Mouse (Mus musculus): ENCODE data around the gene Lpxn. TPM values are rescaled to one million over a fixed set of nuclear protein-coding genes. Genes with fewer than 3 reads are reported as not detected.

The Lpxn gene
- polyA plus RNA-seq, 1 experiment from 2014 or later: 5.3 TPM

- Histone ChIP-seq H3K36me3 (no peaks in the 10 kb centered on the region), H3K27ac (replicated peaks) (no peak overlapping the region), H3K27me3 (no peaks in the 10 kb centered on the region), H3K9ac (no peak overlapping the region), H3K4me3 (replicated peaks) (no peak overlapping the region), H3K9me3 (replicated peaks) (no peaks in the 10 kb centered on the region), H3K4me2 (replicated peaks) (no peak overlapping the region), H3K4me1 (no peaks in the 10 kb centered on the region)
- ATAC-seq (ENCODE audit: insufficient number of reproducible peaks, low FRiP score, low TSS enrichment, low read depth): no peak
- WGBS: 62% methylated on average over 2 of the region's 2 CpGs
Measured at GRCm38 (mm10) chr19:12806214-12806613, 10.2 kb downstream of the Lpxn start.

- Histone ChIP-seq H3K4me2 (replicated peaks) (no peak overlapping the region), H3K27ac (replicated peaks) (no peak overlapping the region), H3K4me3 (replicated peaks) (no peak overlapping the region), H3K9me3 (replicated peaks) (no peaks in the 10 kb centered on the region), H3K4me1 (no peaks in the 10 kb centered on the region), H3K9ac (no peak overlapping the region), H3K36me3 (no peaks in the 10 kb centered on the region), H3K27me3 (no peaks in the 10 kb centered on the region)
- WGBS: 29% methylated on average over 1 of the region's 1 CpGs
- ATAC-seq (ENCODE audit: insufficient number of reproducible peaks, low FRiP score, low TSS enrichment, low read depth): no peak
Measured at GRCm38 (mm10) chr19:12812644-12813364, 16.8 kb downstream of the Lpxn start.

DNA sequence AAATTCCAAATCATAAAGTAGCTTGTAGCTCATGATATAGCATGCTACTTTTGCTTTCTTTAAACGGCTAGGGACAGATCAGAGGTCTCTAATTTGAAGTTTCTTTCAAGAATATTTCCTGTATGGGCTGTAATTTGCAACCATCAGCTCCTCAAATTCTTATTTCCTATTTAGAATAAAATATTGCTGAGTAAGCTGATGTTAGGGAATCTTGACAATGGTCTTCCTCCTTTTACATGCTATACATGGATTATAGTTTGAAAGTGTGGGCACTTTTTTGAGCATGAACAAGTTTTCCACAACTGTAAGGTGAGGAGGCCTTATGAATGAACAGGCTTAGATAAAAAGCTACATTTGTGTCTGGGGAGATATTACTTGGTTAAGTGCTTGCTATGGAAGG, 17.9 kb downstream of the Lpxn start:
- Histone ChIP-seq H3K4me1 (no peaks in the 10 kb centered on the region), H3K27me3 (no peaks in the 10 kb centered on the region), H3K36me3 (no peaks in the 10 kb centered on the region), H3K27ac (replicated peaks) (no peak overlapping the region), H3K9me3 (replicated peaks) (no peaks in the 10 kb centered on the region), H3K4me3 (replicated peaks) (no peak overlapping the region), H3K4me2 (replicated peaks) (no peak overlapping the region), H3K9ac (no peak overlapping the region)
- 74% methylated on average over 1 of the region's 1 CpGs for WGBS
- no peak for ATAC-seq (ENCODE audit: insufficient number of reproducible peaks, low FRiP score, low TSS enrichment, low read depth)

GRCm38 (mm10) chr19:12818507-12818906, 22.5 kb downstream of the Lpxn start:
- Histone ChIP-seq H3K9me3 (replicated peaks) (no peaks in the 10 kb centered on the region), H3K27me3 (no peaks in the 10 kb centered on the region), H3K9ac (no peak overlapping the region), H3K4me3 (replicated peaks) (no peak overlapping the region), H3K27ac (replicated peaks) (no peak overlapping the region), H3K36me3 (no peaks in the 10 kb centered on the region), H3K4me2 (replicated peaks) (no peak overlapping the region), H3K4me1 (no peaks in the 10 kb centered on the region)
- no peak for ATAC-seq (ENCODE audit: insufficient number of reproducible peaks, low FRiP score, low TSS enrichment, low read depth)
- WGBS: 89% methylated on average over 1 of the region's 1 CpGs

- Histone ChIP-seq H3K4me1 (no peaks in the 10 kb centered on the region), H3K36me3 (no peaks in the 10 kb centered on the region), H3K27me3 (no peaks in the 10 kb centered on the region), H3K27ac (replicated peaks) (no peak overlapping the region), H3K9me3 (replicated peaks) (no peaks in the 10 kb centered on the region), H3K4me3 (replicated peaks) (no peak overlapping the region), H3K4me2 (replicated peaks) (no peak overlapping the region), H3K9ac (no peak overlapping the region)
- WGBS: 26% methylated on average over 4 of the region's 4 CpGs
- no peak for ATAC-seq (ENCODE audit: insufficient number of reproducible peaks, low FRiP score, low TSS enrichment, low read depth)
Measured at GRCm38 (mm10) chr19:12820383-12820782, 24.4 kb downstream of the Lpxn start.

DNA sequence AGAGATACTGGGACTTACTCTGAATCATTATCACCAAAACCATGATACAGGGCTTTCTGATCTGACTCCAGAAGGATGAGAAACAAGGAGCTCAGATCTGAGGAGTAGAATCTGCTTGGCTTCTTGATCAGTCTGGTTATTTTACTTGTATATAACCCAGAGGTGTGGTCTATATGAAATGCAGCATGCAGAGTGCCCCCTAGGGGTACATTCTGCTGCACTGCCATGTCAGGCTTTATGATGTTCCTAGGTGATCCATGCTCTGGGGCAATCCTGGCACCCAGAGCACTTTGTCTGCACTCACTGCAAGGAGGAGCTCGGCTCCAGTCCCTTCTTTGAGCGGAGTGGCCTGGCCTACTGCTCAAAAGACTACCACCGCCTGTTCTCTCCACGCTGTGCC, 28.6 kb downstream of the Lpxn start:
- no peak overlapping the region for H3K27ac ChIP-seq (replicated peaks)
- no peaks in the 10 kb centered on the region for H3K36me3 ChIP-seq
- ATAC-seq (ENCODE audit: insufficient number of reproducible peaks, low FRiP score, low TSS enrichment, low read depth): no peak
- no peaks in the 10 kb centered on the region for H3K27me3 ChIP-seq
- H3K9me3 ChIP-seq (replicated peaks): no peaks in the 10 kb centered on the region
- no peak overlapping the region for H3K4me2 ChIP-seq (replicated peaks)
- no peak overlapping the region for H3K4me3 ChIP-seq (replicated peaks)
- H3K4me1 ChIP-seq: no peaks in the 10 kb centered on the region
- H3K9ac ChIP-seq: no peak overlapping the region
- WGBS: 71% methylated on average over 4 of the region's 4 CpGs

GRCm38 (mm10) chr19:12830823-12831430, 34.9 kb downstream of the Lpxn start:
- WGBS: 54% methylated on average over 2 of the region's 2 CpGs
- no peaks in the 10 kb centered on the region for H3K4me1 ChIP-seq
- no peak overlapping the region for H3K9ac ChIP-seq
- H3K27ac ChIP-seq (replicated peaks): no peak overlapping the region
- H3K27me3 ChIP-seq: no peaks in the 10 kb centered on the region
- no peak overlapping the region for H3K4me2 ChIP-seq (replicated peaks)
- H3K36me3 ChIP-seq: no peaks in the 10 kb centered on the region
- H3K9me3 ChIP-seq (replicated peaks): no peaks in the 10 kb centered on the region
- H3K4me3 ChIP-seq (replicated peaks): no peak overlapping the region
- 0 out of 2 replicates have a peak, but pooled peaks have one; percentile 39 for ATAC-seq (ENCODE audit: insufficient number of reproducible peaks, low FRiP score, low TSS enrichment, low read depth)

GRCm38 (mm10) chr19:12831559-12831958, 35.6 kb downstream of the Lpxn start:
- no peak for ATAC-seq (ENCODE audit: insufficient number of reproducible peaks, low FRiP score, low TSS enrichment, low read depth)
- 40% methylated on average over 1 of the region's 1 CpGs for WGBS
- no peak overlapping the region for H3K4me3 ChIP-seq (replicated peaks)
- H3K27me3 ChIP-seq: no peaks in the 10 kb centered on the region
- no peak overlapping the region for H3K9ac ChIP-seq
- no peaks in the 10 kb centered on the region for H3K9me3 ChIP-seq (replicated peaks)
- H3K27ac ChIP-seq (replicated peaks): no peak overlapping the region
- H3K4me2 ChIP-seq (replicated peaks): no peak overlapping the region
- no peaks in the 10 kb centered on the region for H3K4me1 ChIP-seq
- H3K36me3 ChIP-seq: no peaks in the 10 kb centered on the region

GRCm38 (mm10) chr19:12833625-12834024, 37.6 kb downstream of the Lpxn start:
- ATAC-seq (ENCODE audit: insufficient number of reproducible peaks, low FRiP score, low TSS enrichment, low read depth): no peak
- no peaks in the 10 kb centered on the region for H3K4me1 ChIP-seq
- 62% methylated on average over 3 of the region's 3 CpGs for WGBS
- no peaks in the 10 kb centered on the region for H3K9me3 ChIP-seq (replicated peaks)
- H3K4me2 ChIP-seq (replicated peaks): no peak overlapping the region
- H3K36me3 ChIP-seq: no peaks in the 10 kb centered on the region
- no peak overlapping the region for H3K4me3 ChIP-seq (replicated peaks)
- no peaks in the 10 kb centered on the region for H3K27me3 ChIP-seq
- H3K27ac ChIP-seq (replicated peaks): no peak overlapping the region
- H3K9ac ChIP-seq: no peak overlapping the region

DNA sequence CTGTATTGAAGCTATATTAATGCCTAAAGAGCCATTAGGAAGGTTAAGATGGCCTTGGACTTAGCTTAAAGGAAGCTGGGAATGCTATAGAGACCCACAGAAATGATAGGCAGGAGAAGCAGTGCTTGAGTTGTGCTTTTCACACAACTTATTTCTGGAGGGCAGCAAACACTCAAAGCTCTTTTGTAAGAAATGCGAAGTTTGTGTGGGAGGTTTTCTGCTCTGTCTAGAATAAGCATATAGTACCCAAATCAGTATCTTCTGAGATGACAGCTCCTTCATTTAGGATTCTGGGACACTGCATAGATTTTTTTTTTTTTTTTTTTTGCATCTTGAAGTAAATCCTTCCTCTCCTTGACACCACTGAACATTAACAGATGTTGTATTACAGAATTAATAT, 42.5 kb downstream of the Lpxn start:
- Histone ChIP-seq H3K4me1 (no peaks in the 10 kb centered on the region), H3K9ac (no peak overlapping the region), H3K36me3 (no peaks in the 10 kb centered on the region), H3K4me3 (replicated peaks) (no peak overlapping the region), H3K27ac (replicated peaks) (no peak overlapping the region), H3K4me2 (replicated peaks) (no peak overlapping the region), H3K27me3 (no peaks in the 10 kb centered on the region), H3K9me3 (replicated peaks) (no peaks in the 10 kb centered on the region)
- WGBS: 82% methylated on average over 1 of the region's 1 CpGs
- ATAC-seq (ENCODE audit: insufficient number of reproducible peaks, low FRiP score, low TSS enrichment, low read depth): no peak

- Histone ChIP-seq H3K9ac (no peak within 1 kb of the TSS), H3K4me3 (replicated peaks) (no peak within 1 kb of the TSS), H3K27me3 (no peaks in the 10 kb centered on the region), H3K4me2 (replicated peaks) (no peak within 1 kb of the TSS), H3K4me1 (no peaks in the 10 kb centered on the region), H3K36me3 (no peaks in the 10 kb centered on the region), H3K27ac (replicated peaks) (no peak within 1 kb of the TSS), H3K9me3 (replicated peaks) (no peaks in the 10 kb centered on the region)
- no peak for ATAC-seq (ENCODE audit: insufficient number of reproducible peaks, low FRiP score, low TSS enrichment, low read depth)
Measured at GRCm38 (mm10) chr19:12846382-12846781, 50.4 kb downstream of the Lpxn start, which contains the start of gene Gm5244. Gm5244 (plus strand) TSS chr19:12846682.

GRCm38 (mm10) chr19:12856983-12857382, 61.0 kb downstream of the Lpxn start, which contains the start of gene Olfr1444:
Olfr1444 (plus strand) TSS chr19:12857283.
- Histone ChIP-seq H3K4me1 (no peaks in the 10 kb centered on the region), H3K9me3 (replicated peaks) (no peaks in the 10 kb centered on the region), H3K4me3 (replicated peaks) (no peak within 1 kb of the TSS), H3K27ac (replicated peaks) (no peak within 1 kb of the TSS), H3K4me2 (replicated peaks) (no peak within 1 kb of the TSS), H3K36me3 (no peaks in the 10 kb centered on the region), H3K27me3 (no peaks in the 10 kb centered on the region), H3K9ac (no peak within 1 kb of the TSS)
- 61% methylated on average over 1 of the region's 1 CpGs for WGBS
- ATAC-seq (ENCODE audit: insufficient number of reproducible peaks, low FRiP score, low TSS enrichment, low read depth): no peak
